Mouse (Mus musculus): ENCODE measurements around the gene Zbtb44. TPM values are rescaled to one million over a fixed set of nuclear protein-coding genes. Genes with fewer than 3 reads are reported as not detected.
A peak's percentile ranks its signal among the peaks of the same experiment; 100 is the strongest.
"Not testable (repeated sequence)": the region's sequence is repeated elsewhere in the genome, so short reads cannot be mapped to it uniquely, and the experiment has no call there.

Zbtb44 gene
- 10 to 100 TPM; 60.5 to 60.8 TPM for total RNA-seq (2021)
- long read RNA-seq, experiment 1, full-length matches to known transcripts, result 1 of 7 reads
- long read RNA-seq, experiment 1, partial matches to known transcripts, result 1 of 7 reads
- long read RNA-seq, experiment 1, other reads (novel, unspliced or antisense), result 5 of 7 reads
- long read RNA-seq, experiment 2, full-length matches to known transcripts, result 6 of 18 reads
- long read RNA-seq, experiment 2, partial matches to known transcripts, result 1 of 18 reads
- long read RNA-seq, experiment 2, other reads (novel, unspliced or antisense), result 11 of 18 reads

DNA sequence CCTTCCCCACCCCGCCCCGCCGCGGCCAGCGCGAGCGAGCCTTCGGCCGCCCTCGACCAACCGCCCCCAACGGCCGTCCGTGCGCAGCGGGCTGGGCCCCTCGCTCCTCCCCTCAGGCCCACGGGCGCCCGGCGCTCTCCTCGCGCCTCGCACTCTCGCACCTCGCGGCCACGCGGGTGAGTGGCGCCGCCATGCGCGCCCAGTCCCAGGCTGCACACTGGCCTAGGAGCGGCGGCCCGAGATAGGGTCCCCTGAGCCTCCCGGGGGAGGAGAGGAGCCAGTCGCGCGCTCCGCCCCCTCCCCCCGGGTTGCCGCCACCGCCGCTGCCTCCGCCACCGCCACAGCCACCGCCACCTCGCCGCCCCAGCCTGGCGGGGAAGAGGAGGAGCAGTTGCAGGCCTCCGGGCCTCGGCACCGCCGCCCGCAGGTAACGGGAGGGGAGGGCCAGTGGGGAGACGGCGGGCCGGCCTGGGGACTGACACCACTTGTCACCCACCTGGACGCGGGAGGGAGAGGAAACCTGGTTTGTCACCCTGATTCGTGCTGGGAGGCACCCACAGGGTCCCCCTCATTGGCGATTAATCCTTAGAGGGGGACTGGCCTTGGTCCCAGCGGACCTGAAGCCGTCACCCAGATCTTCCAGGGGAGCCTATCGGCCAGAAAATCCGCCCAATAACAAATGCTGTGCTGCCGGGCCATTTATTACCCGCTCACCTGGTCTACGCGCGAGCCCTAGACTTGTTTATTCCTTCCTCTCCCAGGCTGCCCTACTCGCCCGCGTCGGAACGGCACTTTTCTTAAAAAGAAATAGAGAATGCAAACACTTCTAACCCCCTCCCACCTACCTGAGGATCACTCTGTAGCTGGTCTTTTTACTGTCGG is at the start of gene Zbtb44:
Zbtb44 (plus strand) TSS at position 113 of the 882 bp plus-strand sequence.
- DNase-seq (ENCODE audit: low spot score in 2 of 2), result no peak

DNA sequence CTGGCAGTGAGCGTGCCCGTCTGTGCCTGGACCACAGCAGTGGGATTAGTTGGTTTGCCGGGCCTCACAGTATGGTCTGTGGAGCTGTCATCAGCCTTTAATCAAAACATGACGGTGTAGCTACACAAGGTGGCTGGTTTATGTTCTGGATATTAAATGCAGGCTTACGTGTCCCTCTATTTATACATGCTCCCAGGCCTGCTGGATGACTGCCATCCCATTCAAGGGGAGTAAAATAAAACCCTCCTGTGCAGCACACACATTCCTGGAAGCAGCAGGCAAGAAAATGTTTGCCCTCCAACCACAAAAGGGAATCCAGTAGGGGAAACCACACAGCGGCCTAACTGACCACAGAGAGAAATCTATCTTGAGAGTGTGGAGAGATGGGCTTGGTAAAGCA is 44.7 kb upstream of the Zbtb44 start:
- DNase-seq (ENCODE audit: low spot score in 2 of 2), result no peak

DNA sequence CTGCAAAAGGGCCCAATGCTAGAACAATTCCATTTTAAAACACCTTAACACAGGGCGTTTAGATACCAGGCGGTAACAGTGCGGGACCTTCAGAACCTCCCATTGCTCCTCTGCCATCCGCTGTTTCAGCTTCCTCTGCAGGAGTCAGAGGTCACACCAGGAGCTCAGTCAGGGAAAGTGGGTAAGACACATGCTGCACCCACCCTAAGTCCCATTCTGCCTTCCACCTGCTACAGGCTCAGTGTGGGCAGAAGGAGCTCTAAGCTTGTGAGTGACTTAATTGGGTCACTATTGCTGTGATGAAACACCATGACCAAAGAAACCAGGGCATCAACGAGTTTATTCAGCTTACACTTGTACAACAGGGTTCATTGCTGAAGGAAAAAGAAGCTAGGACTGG is 37.3 kb upstream of the Zbtb44 start:
- no peak for DNase-seq (ENCODE audit: low spot score in 2 of 2)

DNA sequence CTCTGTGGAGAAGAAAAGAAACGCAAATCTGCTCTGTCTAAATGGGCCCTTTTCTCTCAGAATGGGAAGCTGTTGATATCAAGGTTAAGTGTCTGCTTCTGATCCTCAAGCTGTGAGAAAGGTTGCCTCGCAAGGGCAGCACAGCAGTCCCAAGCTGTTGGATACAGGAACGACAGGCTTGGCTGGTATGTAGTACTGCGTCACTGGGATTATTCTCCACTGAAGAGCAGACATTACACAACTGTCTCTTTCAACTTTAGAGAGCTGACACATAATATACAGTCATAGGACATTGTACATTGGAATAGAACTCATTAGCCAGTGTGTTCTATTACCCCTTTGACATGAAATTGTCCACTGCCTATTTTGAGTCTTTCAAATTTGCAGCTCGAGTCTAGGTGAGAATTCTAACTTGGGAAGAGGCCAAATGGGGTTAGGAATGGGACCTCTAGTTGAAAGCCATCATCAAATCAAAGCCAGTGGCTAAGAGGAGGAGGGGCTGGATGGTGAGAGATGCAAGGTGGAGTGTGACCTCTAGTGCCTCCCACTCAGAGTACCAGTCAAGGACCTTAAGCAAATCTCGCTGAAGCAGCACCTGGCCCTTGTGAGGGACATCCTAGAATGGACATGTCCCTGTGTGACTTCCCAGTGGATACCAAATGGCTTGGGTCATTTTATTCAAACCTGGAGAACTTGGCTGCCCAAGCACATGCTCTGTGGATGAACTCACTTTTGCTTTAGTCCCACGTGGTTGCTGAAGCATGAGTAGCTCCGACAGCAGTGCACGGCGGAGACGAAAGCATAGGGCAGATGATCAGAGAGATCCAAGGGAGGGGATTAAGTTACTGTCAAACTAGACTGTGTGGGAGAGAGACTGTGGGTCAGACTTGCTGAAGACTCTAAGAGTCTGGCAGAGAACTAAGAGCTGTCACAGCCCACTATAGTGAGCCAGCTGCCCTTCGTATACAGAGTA is 33.6 kb upstream of the Zbtb44 start:
- no peak for DNase-seq (ENCODE audit: low spot score in 2 of 2)

DNA sequence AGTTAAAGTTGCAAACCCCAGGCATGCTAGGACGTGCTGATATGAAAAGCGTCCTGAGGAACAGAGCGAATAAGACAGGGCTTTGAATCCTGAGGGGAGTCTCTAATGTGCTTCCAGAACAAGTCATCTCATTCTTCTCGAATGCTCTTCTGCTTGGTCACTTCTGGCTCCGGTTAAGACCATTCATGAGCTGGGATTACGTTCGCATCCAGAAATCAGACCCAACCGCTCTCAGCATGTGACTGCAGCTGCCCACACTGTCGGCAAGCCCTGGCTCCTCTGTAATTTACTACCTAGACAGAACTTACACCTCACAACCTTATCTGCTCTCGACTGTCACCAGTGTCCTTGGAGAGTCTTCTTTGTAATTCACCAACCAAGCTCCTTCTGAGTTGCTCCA is 29.8 kb upstream of the Zbtb44 start:
- no peak for DNase-seq (ENCODE audit: low spot score in 2 of 2)

DNA sequence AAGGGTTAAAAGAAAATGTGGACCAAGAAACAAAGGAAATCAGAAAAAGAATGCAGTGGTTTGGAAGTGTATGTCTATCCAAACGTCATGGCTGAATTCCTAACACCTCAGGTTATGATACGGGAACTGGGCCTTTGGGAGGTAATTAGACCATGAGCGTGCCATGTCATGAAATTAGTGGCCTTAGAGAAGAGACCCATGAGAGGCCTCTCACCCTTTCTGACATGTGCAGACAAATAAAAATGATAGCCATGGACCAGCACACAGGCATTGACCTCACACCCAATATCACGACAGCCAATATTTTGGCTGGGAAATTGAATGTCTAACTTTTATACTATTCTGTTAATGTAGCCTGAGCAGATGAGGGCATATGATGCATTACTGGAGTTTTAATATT is 27.9 kb upstream of the Zbtb44 start:
- DNase-seq (ENCODE audit: low spot score in 2 of 2), result no peak

DNA sequence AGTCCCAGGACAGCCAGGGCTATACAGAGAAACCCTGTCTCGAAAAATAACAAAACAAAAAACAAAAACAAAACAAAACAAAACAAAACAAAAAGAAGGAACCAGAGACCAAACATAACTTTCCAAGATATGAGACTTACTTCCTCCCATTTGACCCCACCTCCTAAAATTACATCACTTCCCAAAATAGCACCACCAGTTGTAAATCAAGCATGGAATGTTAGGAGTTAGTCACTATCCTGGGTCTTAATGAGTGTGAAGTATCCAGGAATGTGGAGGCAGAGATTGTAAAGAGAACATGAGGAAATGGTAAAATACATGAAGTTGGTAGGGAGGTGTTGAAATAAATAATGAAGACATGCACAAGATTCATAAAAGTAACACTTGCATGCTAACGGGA is 21.1 kb upstream of the Zbtb44 start:
- DNase-seq (ENCODE audit: low spot score in 2 of 2), result no peak

DNA sequence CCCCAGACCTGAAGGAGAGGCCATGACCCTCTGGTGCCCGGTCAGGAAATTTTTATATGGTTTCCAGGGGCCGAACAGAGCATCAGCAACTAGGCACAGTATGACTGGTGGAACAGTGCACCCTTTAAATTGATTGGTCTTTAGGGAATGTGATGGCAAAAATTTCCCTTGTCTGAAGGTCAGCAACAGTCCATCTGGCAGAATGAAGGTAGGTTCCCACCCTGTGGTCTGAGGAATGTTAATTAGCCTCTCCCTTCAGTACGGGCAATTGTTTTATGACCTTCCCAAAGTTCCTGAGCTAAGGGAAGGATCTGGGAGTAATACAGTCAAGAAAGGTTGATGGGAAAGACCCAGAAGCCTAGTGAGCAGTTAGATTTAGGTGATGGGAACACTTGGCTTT is 20.4 kb upstream of the Zbtb44 start:
- no peak for DNase-seq (ENCODE audit: low spot score in 2 of 2)

DNA sequence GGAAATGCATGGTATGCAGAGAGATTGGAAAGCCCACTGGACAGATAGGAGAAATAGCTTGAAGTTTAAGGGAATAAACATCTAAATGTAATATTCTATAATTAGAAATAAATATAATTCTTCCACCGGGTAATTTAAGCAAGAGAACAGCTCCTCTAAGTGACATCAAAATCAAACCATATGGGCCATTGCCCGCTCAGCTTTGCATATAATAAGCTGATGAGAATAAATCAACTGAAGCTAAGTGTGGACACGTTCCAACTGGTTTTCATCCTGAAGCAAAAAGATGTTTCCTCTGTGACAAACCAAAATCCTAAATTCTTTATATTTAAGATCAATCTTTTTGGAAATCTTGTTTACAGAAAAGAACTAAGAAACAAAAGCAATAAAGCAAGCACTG is 19.7 kb upstream of the Zbtb44 start:
- DNase-seq (ENCODE audit: low spot score in 2 of 2), result no peak

DNA sequence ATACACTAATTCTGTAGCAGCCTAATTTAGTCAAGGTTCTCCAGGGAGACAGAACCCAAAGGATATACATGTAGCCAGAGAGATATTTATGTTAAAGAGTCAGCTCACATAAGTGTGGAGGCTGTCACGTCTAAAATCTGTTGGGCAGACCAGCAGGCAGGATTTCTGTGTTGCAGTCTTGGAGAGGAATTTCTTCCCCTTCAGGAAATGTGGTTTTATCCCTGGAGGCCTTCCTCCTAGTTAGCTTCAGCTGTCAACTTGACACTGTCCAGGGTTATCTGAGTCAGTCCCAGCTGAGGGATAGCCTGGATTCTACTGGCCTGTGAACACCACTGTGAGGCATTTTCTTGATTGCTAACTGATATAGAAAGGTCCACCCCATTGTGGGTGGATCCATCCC is 18.9 kb upstream of the Zbtb44 start:
- DNase-seq (ENCODE audit: low spot score in 2 of 2), result no peak

DNA sequence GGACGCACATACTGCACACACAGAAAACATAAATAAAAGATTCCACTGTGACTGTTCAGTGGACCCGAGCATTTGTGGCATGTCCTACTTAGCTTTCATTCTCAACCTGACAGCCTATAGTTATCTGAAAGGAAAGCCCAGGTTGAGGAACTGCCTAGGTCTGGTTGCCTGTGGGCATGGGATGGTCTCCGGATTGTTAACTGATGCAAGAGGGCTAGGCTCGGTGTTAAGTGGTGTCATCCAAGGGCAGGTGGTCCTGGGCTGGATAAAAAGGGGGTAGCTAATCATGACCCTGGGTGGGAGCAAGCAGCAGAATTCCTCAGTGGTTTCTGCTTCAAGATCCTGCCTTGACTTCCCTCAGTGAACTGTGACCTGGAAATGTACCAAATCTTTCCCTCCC is 17.8 kb upstream of the Zbtb44 start:
- DNase-seq (ENCODE audit: low spot score in 2 of 2), result no peak

DNA sequence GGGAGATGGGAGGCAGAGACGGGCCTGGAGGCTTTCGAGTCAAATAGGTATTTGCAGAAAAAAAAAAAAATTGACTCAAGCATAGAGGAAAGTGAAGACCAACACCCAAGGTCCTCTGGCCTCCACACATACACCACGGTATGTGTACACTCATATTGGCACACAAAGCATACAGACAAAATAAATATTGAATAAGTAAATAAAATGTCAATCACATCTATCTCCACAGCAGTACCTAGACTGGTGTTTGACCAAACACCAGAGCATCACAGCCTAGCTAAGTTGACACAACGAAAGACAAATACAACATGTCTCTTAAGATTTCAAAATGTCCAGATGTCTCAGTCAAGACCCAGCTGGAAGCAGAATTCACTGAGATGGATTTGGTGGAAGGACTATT is 17.0 kb upstream of the Zbtb44 start:
- no peak for DNase-seq (ENCODE audit: low spot score in 2 of 2)

DNA sequence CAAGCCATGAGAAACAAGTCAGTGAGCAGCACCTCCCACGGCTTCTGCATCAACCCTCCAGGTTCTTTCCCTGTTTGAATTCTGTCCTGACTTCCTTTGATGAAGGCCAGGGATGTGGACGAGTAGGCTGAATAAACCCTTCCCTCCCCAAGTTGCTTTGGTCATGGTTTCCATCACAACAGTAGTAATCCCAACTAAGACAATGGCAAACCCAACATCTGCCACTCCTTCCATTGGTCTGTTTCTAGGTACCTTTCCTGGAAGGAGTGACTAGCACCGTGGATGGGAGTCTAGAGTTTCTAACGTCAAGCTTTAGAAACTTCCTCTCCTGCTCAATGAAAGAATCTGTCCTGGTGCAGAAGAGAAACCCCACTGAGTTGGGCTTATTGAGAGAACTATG is 12.8 kb upstream of the Zbtb44 start:
- no peak for DNase-seq (ENCODE audit: low spot score in 2 of 2)

DNA sequence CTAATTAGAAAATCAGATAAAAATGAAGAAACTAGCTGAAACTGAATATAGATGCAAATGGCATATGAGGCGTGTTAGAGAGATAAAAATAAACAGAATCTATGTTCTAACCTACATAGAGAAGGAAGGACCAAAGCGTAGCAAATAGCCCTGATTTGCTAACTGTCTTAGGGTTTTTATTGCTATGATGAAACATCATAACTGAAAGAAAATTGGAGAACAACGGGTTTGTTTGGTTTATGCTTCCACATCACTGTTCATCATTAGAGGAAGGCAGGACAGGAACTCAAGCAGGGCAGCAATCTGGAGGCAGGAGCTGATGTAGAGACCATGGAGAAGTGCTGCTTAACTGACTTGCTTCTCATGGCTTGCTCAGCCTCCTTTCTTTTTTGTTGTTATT is 12.3 kb upstream of the Zbtb44 start:
- no peak for DNase-seq (ENCODE audit: low spot score in 2 of 2)

DNA sequence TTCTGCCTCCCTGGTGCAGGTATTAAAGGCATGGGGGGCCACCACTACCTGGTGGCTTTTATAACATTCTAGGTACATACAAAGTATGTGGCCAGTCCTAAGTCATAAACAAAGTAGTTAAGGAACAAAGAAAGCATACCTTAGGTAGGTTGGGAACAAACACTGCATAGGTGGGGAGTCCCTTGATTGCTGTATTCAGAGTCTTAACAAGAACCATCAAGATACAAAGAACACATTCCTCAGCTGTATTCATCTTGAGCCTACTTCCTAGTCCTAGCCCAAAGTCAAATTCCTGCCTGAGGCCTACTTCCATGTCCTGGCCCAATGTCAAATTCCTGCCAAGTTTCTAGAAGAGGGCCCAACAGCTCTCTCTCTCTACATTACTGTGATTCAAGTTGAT is 11.7 kb upstream of the Zbtb44 start:
- DNase-seq (ENCODE audit: low spot score in 2 of 2), result no peak

DNA sequence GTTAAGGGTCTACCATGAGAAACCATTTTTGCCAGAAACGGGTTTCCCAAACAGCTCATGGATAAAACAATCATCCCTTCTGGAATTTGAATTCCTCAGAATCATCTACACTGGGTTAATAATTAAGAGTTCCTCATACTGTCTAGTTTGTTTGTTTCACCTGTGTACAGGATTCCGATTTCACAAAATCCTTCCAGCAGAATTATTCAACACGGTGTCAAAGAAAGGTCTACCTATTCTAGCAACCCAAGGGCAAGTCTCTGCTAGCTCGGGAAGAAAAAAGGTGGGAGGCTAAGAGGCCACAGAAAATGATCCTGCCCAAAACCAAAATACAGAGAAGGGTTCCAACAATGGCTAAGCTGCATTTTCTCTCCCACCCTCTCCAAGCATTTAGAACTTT is 2.2 kb upstream of the Zbtb44 start:
- DNase-seq (ENCODE audit: low spot score in 2 of 2), result no peak

DNA sequence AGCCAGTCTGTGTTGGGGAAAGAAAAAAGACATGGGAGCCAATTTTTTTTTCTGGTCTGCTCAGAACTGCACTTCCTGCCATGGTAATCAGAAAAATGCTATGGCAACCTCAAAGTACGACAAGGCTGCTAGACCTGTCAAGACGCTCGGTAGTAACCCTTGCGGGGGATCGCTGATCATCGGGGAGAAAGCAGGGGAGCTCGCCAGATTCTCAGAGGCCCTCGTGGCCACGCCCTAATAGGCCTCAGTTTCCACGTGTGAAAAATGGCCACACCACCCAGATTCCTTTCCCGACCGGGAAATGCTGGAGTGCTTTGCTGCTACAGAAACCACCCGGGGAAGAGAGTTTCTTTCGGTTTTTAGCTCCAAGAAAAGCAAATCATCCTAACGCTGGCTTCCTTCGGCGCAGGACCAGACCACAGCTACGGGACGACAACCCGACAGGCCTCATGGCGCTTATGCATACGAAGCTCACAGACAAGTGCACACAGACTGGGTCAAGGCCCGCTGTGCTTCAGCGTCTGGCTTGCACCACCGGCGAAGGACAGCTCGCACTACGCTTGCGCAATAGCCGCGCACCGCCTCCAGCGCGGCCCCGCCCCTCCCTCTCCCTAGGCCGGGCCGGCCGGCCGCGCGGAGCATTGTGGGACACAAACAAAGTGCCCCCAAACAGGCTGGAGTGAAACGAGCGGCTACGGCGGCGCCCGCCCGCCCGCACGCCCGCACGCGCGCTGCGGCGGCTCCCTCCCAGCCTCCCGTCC is 513 bp upstream of the Zbtb44 start:
- peak; percentile 92 to 97 for DNase-seq (ENCODE audit: low spot score in 2 of 2)

DNA sequence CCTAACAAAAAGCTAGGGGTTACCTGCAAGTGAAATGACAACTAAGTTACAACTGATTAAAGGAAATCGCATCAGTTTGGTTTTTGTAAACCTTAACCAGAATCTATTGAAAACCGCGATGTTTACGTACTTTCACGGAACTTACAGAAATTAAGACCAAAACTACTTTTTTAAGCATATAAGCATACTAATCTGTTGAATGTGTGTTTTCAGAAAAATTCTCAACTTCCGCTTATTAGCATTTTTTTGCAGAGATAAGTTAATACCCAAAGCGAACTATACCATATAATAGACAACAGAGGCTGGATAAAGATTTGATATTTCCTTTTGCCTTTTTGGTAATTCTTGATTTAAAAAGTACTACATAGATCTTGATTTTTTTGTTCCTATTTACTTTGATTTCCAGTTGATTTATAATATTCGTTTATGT is 985 bp downstream of the Zbtb44 start:
- DNase-seq (ENCODE audit: low spot score in 2 of 2), result no peak

DNA sequence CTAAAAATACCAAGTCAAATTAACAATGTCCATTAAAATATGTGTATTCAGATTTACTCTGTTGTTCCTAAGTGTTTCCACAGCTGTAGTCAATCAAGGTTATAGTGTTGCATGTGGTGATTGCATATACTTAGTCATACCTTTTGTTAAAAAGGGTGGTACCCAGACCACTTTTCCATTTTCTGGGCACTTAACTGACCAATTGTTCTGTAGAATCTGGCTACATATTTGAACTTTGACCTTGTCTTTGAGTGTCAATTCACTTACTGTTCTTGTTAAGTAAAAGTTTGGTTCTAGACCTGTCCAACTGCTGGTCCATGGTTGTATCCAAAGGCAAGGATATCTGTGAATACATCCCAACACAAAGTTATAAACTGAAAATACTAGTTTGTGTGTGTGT is 2.1 kb downstream of the Zbtb44 start:
- DNase-seq (ENCODE audit: low spot score in 2 of 2), result no peak

DNA sequence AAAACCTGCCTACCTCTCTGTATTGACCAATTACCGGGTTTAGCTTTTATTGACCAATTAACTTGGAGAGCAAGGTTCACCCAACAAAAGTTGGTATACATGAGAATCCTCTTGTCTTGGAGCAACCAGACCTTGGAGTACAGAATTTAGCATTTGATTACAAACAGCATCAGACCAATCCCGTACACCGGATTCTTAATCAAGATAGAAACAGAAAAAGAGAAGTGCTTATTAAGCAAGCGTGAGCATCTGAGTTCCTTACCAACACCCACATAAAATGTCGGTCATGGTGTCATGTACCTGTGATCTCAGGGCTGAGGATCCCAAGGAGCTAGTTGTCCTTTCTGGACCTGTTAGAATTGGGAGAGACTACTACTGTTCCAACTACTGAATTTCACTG is 19.8 kb downstream of the Zbtb44 start:
- DNase-seq (ENCODE audit: low spot score in 2 of 2), result no peak

DNA sequence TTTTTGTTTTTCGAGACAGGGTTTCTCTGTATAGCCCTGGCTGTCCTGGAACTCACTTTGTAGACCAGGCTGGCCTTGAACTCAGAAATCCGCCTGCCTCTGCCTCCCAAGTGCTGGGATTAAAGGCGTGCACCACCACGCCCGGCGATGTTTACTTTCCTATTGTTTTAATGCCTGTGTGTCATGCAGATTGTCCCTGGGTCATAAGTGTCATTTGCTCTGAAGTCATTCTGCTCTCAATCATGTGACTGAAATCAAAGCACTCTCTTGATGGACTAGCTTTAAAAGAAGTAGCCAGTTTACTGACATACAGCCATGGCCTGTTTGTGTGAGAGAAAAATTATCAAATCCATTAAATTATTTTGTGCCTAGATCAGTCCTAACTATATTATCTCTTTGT is 21.1 kb downstream of the Zbtb44 start:
- DNase-seq (ENCODE audit: low spot score in 2 of 2), result not testable (repeated sequence)

Data from adrenal gland, postnatal 4 days (tissue).